Mouse (Mus musculus): ENCODE results near the gene Lsm12. TPM values are rescaled to one million over a fixed set of nuclear protein-coding genes. Genes with fewer than 3 reads are reported as not detected.
A peak's percentile ranks its signal among the peaks of the same experiment; 100 is the strongest.

Lsm12 gene
- 10 to 100 TPM; 46.6 to 51.5 TPM for total RNA-seq (2021)

- intact Hi-C loops (cut with DNase I): loop anchor here (2.0 kb wide), 1 partner anchor 64 kb away; the partner anchor contains the start of gene BC030867
- peak; percentile 91 for DNase-seq (ENCODE audit: low spot score)
These were observed at the start of gene Lsm12 for GRCm38 (mm10) chr11:102184646-102185495. Gene Lsm12, minus strand, starts transcription at chr11:102185296.

GRCm38 (mm10) chr11:102230006-102230741, 45.1 kb upstream of the Lsm12 start, which contains the start of gene Hdac5:
Gene Hdac5, minus strand, starts transcription at chr11:102230166.
- intact Hi-C loops (cut with DNase I): loop anchor here (1.0 kb wide), 1 partner anchor 18 kb away; the partner anchor contains the start of gene BC030867
- peak; percentile 96 for DNase-seq (ENCODE audit: low spot score)

- no peak for DNase-seq (ENCODE audit: low spot score)
- intact Hi-C loops (cut with DNase I): loop anchor here (2.0 kb wide), 1 partner anchor 41 kb away; the partner anchor contains the start of gene G6pc3
These were observed 44.3 kb upstream of the Lsm12 start for GRCm38 (mm10) chr11:102229331-102229953.

GRCm38 (mm10) chr11:102228646-102229268, 43.7 kb upstream of the Lsm12 start:
- no peak for DNase-seq (ENCODE audit: low spot score)
- intact Hi-C loops (cut with DNase I): loop anchor here (2.0 kb wide), 1 partner anchor 40 kb away; the partner anchor contains the start of gene G6pc3

- intact Hi-C loops (cut with DNase I): loop anchor here (2.0 kb wide), 1 partner anchor 39 kb away; the partner anchor contains the start of gene G6pc3
- DNase-seq (ENCODE audit: low spot score): no peak
These were observed 43.1 kb upstream of the Lsm12 start for GRCm38 (mm10) chr11:102228191-102228545.

- intact Hi-C loops (cut with DNase I): loop anchor here (2.0 kb wide), 1 partner anchor 39 kb away; the partner anchor contains the start of gene G6pc3
- DNase-seq (ENCODE audit: low spot score): no peak
These were observed 42.4 kb upstream of the Lsm12 start for GRCm38 (mm10) chr11:102227270-102228190.

GRCm38 (mm10) chr11:102226067-102226978, 41.2 kb upstream of the Lsm12 start:
- DNase-seq (ENCODE audit: low spot score): no peak

GRCm38 (mm10) chr11:102225221-102225620, 40.1 kb upstream of the Lsm12 start:
- DNase-seq (ENCODE audit: low spot score): no peak
- intact Hi-C loops (cut with DNase I): no loop called here

More at GRCm38 (mm10) chr11:102226067-102226978, 41.2 kb upstream of the Lsm12 start:
- intact Hi-C loops (cut with DNase I): no loop called here

- DNase-seq (ENCODE audit: low spot score): no peak
- intact Hi-C loops (cut with DNase I): no loop called here
These were observed 39.6 kb upstream of the Lsm12 start for GRCm38 (mm10) chr11:102224686-102225085.

- intact Hi-C loops (cut with DNase I): no loop called here
- no peak for DNase-seq (ENCODE audit: low spot score)
These were observed 38.1 kb upstream of the Lsm12 start for GRCm38 (mm10) chr11:102223166-102223565.

GRCm38 (mm10) chr11:102221954-102222351, 36.9 kb upstream of the Lsm12 start:
- no peak for DNase-seq (ENCODE audit: low spot score)
- intact Hi-C loops (cut with DNase I): no loop called here

GRCm38 (mm10) chr11:102221243-102221953, 36.3 kb upstream of the Lsm12 start:
- intact Hi-C loops (cut with DNase I): no loop called here
- DNase-seq (ENCODE audit: low spot score): no peak

GRCm38 (mm10) chr11:102220451-102220850, 35.4 kb upstream of the Lsm12 start:
- intact Hi-C loops (cut with DNase I): no loop called here
- DNase-seq (ENCODE audit: low spot score): no peak

GRCm38 (mm10) chr11:102219994-102220346, 34.9 kb upstream of the Lsm12 start:
- intact Hi-C loops (cut with DNase I): loop anchor here (5.0 kb wide), 1 partner anchor 212 kb away; the partner anchor contains the start of gene Grn

GRCm38 (mm10) chr11:102219247-102219993, 34.3 kb upstream of the Lsm12 start:
- intact Hi-C loops (cut with DNase I): loop anchor here (5.0 kb wide), 1 partner anchor 213 kb away; the partner anchor contains the start of gene Grn
- no peak for DNase-seq (ENCODE audit: low spot score)

More at GRCm38 (mm10) chr11:102219994-102220346, 34.9 kb upstream of the Lsm12 start:
- peak; percentile 55 for DNase-seq (ENCODE audit: low spot score)

- intact Hi-C loops (cut with DNase I): loop anchor here (5.0 kb wide), 1 partner anchor 214 kb away; the partner anchor contains the start of gene Grn
- peak; percentile 95 for DNase-seq (ENCODE audit: low spot score)
These were observed 33.7 kb upstream of the Lsm12 start for GRCm38 (mm10) chr11:102218783-102219182.

Measured in heart, postnatal 25 days (tissue).